Mouse (Mus musculus) intestine, embryonic 14.5 days (tissue): Measurements from ENCODE around the gene Ccdc78. TPM values are rescaled to one million over a fixed set of nuclear protein-coding genes. Genes with fewer than 3 reads are reported as not detected.
A peak's percentile ranks its signal among the peaks of the same experiment; 100 is the strongest.

Source experiments
- ATAC-seq: fragments of 200-750 bp; cut with Nextera tagmentation; replicated peaks from 2 replicates; pipeline ENCODE4 v1.8.0; 2017; ENCODE audit warnings: low read depth, moderate number of reproducible peaks, moderate TSS enrichment, moderate library complexity; ENCODE audit not compliant: low FRiP score, low TSS enrichment
- DNase-seq: peaks from one replicate; pipeline ENCODE4 v3.0.0-alpha.2; 2018; ENCODE audit warnings: low spot score
- H3K27ac ChIP-seq: fragments of 300-500 bp; sonication (generic); 2 replicates; pipeline ENCODE4 v1.5.1; 2014; ENCODE audit warnings: low read depth, mild to moderate bottlenecking, control low read depth
- H3K27me3 ChIP-seq: fragments of 300-500 bp; sonication (generic); replicated peaks from 2 replicates; pipeline ENCODE4 v1.6.1; 2014; ENCODE audit warnings: low read length, control low read depth; ENCODE audit not compliant: control insufficient read depth, insufficient read depth
- H3K36me3 ChIP-seq: fragments of 300-500 bp; sonication (generic); 2 replicates; pipeline ENCODE4 v1.6.1; 2014; ENCODE audit warnings: low read length, control low read depth; ENCODE audit not compliant: control insufficient read depth, insufficient read depth
- H3K4me1 ChIP-seq: fragments of 300-500 bp; sonication (generic); replicated peaks from 2 replicates; pipeline ENCODE4 v1.6.1; 2014; ENCODE audit warnings: low read length, control low read depth, mixed read lengths; ENCODE audit not compliant: control insufficient read depth, insufficient read depth
- H3K4me2 ChIP-seq: fragments of 300-500 bp; sonication (generic); 2 replicates; pipeline ENCODE4 v1.6.1; 2014; ENCODE audit warnings: low read length
- H3K4me3 ChIP-seq: fragments of 300-500 bp; sonication (generic); 2 replicates; pipeline ENCODE4 v1.5.1; 2014; ENCODE audit warnings: low read depth, low read length, control low read depth, mixed read lengths
- H3K9ac ChIP-seq: fragments of 300-500 bp; sonication (generic); 2 replicates; pipeline ENCODE4 v1.6.1; 2014; ENCODE audit warnings: mild to moderate bottlenecking, low read length
- H3K9me3 ChIP-seq: fragments of 300-500 bp; sonication (generic); 2 replicates; pipeline ENCODE4 v1.6.1; 2016; ENCODE audit warnings: low read length, control low read depth; ENCODE audit not compliant: control insufficient read depth
- WGBS: fragments of 180-500 bp; shearing (Covaris S2); extraction: QIAGEN DNeasy Blood & Tissue Kit; methylation state at CpG from one replicate; pipeline ENCODE4 v1.1.7; 2014; 5-methylcytosine and 5-hydroxymethylcytosine counted together
- polyA plus RNA-seq: library from polyadenylated mRNA; unstranded; fragments of >200 nt; fragmentation: Nextera tagmentation; extraction: Ambion mirVana; gene quantifications from 2 replicates; pipeline ENCODE4 v1.2.1, GENCODE M21; 2014

Gene Ccdc78
- polyA plus RNA-seq, 1 experiment from 2014 or later = 0.28 TPM

GRCm38 (mm10) chr17:25810890-25811289 is 24.5 kb downstream of the Ccdc78 start:
- WGBS = 84% methylated on average over 4 of the region's 4 CpGs

GRCm38 (mm10) chr17:25813471-25813870 is 27.1 kb downstream of the Ccdc78 start:
- ATAC-seq (peak; percentile 37; the same call in 1 of the 2 replicates), DNase-seq (peak; percentile 99)
- no peaks in the 10 kb centered on the region for H3K9me3 ChIP-seq
- H3K27ac ChIP-seq = no peak overlapping the region
- no peaks in the 10 kb centered on the region for H3K36me3 ChIP-seq
- H3K4me3 ChIP-seq = no peak overlapping the region
- H3K4me1 ChIP-seq = peaks cover 11% of the 10 kb centered on the region
- WGBS = 3% methylated on average over 20 of the region's 20 CpGs
- H3K4me2 ChIP-seq = no peak overlapping the region; the same call in 1 of the 2 replicates
- H3K27me3 ChIP-seq = peaks cover 40% of the 10 kb centered on the region
- no peak overlapping the region for H3K9ac ChIP-seq

More at GRCm38 (mm10) chr17:25810890-25811289, 24.5 kb downstream of the Ccdc78 start:
- DNase-seq = no peak
- peaks cover 34% of the 10 kb centered on the region for H3K27me3 ChIP-seq
- no peak overlapping the region for H3K4me2 ChIP-seq
- no peak for ATAC-seq
- H3K27ac ChIP-seq = no peak overlapping the region
- no peaks in the 10 kb centered on the region for H3K36me3 ChIP-seq
- H3K9ac ChIP-seq = no peak overlapping the region
- no peaks in the 10 kb centered on the region for H3K9me3 ChIP-seq
- no peak overlapping the region for H3K4me3 ChIP-seq
- H3K4me1 ChIP-seq = peaks cover 12% of the 10 kb centered on the region

DNA sequence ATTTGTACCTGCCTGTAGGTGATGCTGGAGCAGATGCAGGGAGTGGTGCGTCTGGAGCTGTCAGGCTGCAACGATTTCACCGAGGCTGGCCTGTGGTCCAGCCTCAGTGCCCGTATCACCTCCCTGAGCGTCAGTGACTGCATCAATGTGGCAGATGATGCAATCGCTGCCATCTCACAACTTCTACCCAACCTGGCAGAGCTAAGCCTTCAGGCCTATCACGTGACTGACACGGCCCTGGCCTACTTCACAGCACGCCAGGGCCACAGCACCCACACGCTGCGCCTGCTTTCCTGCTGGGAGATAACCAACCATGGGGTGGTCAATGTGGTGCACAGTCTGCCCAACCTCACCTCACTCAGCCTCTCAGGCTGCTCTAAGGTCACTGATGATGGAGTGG is 31.3 kb downstream of the Ccdc78 start:
- H3K4me1 ChIP-seq = no peaks in the 10 kb centered on the region
- no peak overlapping the region for H3K4me3 ChIP-seq
- WGBS = 77% methylated on average over 11 of the region's 11 CpGs
- no peaks in the 10 kb centered on the region for H3K9me3 ChIP-seq
- H3K27me3 ChIP-seq = peaks cover 43% of the 10 kb centered on the region
- H3K36me3 ChIP-seq = no peaks in the 10 kb centered on the region
- H3K9ac ChIP-seq = no peak overlapping the region
- no peak overlapping the region for H3K4me2 ChIP-seq
- DNase-seq = no peak
- H3K27ac ChIP-seq = no peak overlapping the region
- no peak for ATAC-seq

GRCm38 (mm10) chr17:25818851-25819780 is 32.7 kb downstream of the Ccdc78 start:
- Histone ChIP-seq H3K9me3 (no peaks in the 10 kb centered on the region), H3K4me3 (no peak overlapping the region), H3K4me1 (peaks cover 3% of the 10 kb centered on the region), H3K4me2 (peak overlapping the region; percentile 25), H3K27ac (no peak overlapping the region), H3K27me3 (peaks cover 40% of the 10 kb centered on the region), H3K36me3 (no peaks in the 10 kb centered on the region), H3K9ac (no peak overlapping the region)
- ATAC-seq (peak; percentile 41), DNase-seq (no peak)
- 5% methylated on average over 46 of the region's 46 CpGs for WGBS

DNA sequence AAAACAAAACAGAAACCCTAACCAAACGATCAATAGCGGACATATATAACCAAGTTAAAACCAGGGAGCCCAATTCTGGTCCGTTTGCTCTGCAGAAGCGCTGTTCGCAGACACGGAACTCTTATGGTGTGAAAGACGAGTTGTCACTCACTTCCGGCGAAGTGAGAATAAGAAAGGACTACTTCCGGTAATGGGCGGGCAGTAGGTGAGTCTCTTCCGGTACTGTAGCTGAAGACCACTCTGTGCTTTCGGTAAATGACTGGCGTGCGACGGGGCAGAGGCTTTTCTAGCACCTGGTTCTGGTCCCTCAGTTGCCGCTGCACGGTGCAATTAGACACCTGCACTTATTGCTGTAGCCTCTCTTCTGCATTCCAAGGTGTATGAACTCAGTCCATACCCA is 37.1 kb downstream of the Ccdc78 start, which contains the start of gene Wdr24:
Wdr24 (plus strand) TSS at position 176 of the 400 bp plus-strand sequence.
- ATAC-seq = 0 out of 2 replicates have a peak, but pooled peaks have one; percentile 49
- H3K36me3 ChIP-seq = peaks cover 24% of the 10 kb centered on the region
- WGBS = under 1% methylated on average over 18 of the region's 18 CpGs
- peaks cover 19% of the 10 kb centered on the region for H3K4me1 ChIP-seq
- H3K9me3 ChIP-seq = no peaks in the 10 kb centered on the region
- peak within 1 kb of the TSS; percentile 77 for H3K4me3 ChIP-seq
- peaks cover 29% of the 10 kb centered on the region for H3K27me3 ChIP-seq
- peak; percentile 79 for DNase-seq
- H3K9ac ChIP-seq = peak within 1 kb of the TSS; percentile 62
- H3K27ac ChIP-seq = peak within 1 kb of the TSS; percentile 38
- H3K4me2 ChIP-seq = peak within 1 kb of the TSS; percentile 92

DNA sequence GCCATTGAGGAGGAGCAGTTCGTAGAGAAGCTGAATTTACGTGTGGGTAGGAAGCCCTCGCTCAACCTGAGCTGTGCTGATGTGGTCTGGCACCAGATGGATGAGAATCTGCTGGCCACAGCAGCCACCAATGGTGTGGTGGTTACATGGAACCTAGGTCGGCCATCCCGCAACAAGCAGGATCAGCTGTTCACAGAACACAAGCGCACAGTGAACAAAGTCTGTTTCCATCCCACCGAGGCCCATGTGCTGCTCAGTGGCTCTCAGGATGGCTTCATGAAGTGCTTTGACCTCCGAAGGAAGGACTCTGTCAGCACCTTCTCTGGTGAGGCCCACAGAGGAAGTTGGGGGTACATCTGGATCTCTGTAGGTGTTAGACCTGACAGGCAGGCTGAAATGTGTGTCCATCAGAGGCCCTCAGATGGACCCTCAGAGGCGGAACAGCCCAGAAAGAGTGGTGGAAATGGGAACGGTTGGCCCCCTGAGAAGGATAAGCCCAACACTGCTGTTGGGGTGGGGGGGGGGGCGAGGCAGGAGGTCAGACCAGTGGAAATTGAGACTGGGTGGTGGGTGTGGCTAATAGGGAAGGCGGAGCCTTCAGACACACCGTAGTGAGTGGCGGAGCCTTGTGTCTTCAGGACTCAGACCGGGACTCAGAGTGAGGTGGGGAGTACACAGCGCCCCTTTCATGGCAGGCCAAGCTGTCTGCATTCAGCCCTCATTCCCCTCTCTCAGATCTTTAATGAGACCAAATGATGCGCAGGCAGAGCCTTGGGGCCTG is 38.2 kb downstream of the Ccdc78 start:
- no peak for DNase-seq
- peaks cover 21% of the 10 kb centered on the region for H3K4me1 ChIP-seq
- peaks cover 24% of the 10 kb centered on the region for H3K36me3 ChIP-seq
- peak overlapping the region; percentile 62; the same call in 1 of the 2 replicates for H3K9ac ChIP-seq
- H3K4me3 ChIP-seq = peak overlapping the region; percentile 77; the same call in 1 of the 2 replicates
- peaks cover 18% of the 10 kb centered on the region for H3K27me3 ChIP-seq
- H3K4me2 ChIP-seq = peak overlapping the region; percentile 92
- 66% methylated on average over 17 of the region's 17 CpGs for WGBS
- H3K9me3 ChIP-seq = no peaks in the 10 kb centered on the region
- H3K27ac ChIP-seq = no peak overlapping the region
- no peak for ATAC-seq

DNA sequence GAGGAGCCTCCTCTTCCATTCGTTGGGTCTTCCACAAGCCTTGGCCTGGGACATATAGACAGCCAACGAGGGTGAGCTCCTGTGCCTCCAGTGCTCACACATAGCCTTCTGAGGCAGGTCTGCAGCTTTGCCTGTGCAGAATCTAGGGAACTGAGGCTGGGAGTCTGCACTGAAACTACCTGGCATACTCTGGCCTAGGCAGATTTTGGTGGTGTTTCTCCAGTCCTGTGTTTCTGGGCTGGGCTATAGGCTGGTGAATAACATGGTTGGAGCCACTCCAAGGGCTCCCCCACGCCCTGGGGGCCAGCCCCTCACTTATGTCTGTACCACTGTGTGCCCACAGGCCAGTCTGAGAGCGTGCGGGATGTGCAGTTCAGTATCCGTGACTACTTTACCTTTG is 38.9 kb downstream of the Ccdc78 start:
- Histone ChIP-seq H3K36me3 (peaks cover 29% of the 10 kb centered on the region), H3K4me2 (peak overlapping the region; percentile 92; the same call in 1 of the 2 replicates), H3K9me3 (no peaks in the 10 kb centered on the region), H3K27ac (no peak overlapping the region), H3K9ac (no peak overlapping the region), H3K4me3 (no peak overlapping the region), H3K4me1 (peaks cover 29% of the 10 kb centered on the region), H3K27me3 (peaks cover 11% of the 10 kb centered on the region)
- DNase-seq = no peak
- ATAC-seq = no peak
- WGBS = 94% methylated on average over 6 of the region's 6 CpGs

DNA sequence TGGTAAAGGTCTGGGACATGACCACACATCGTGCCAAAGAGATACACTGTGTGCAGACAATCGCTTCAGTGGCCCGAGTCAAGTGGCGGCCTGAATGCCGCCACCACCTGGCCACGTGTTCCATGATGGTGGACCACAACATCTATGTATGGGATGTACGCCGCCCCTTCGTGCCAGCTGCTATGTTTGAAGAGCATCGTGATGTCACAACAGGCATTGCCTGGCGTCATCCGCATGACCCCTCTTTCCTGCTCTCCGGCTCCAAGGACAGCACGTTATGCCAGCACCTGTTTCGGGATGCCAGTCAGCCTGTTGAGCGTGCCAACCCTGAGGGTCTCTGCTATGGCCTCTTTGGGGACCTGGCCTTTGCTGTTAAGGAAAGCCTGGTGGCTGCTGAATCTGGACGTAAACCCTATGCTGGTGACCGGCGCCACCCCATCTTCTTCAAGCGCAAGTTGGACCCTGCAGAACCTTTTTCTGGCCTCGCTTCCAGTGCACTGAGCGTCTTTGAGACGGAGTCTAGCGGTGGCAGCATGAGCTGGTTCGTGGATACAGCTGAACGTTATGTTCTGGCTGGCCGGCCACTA is 39.7 kb downstream of the Ccdc78 start:
- ATAC-seq (no peak), DNase-seq (no peak)
- WGBS = 96% methylated on average over 27 of the region's 27 CpGs
- no peak overlapping the region for H3K4me2 ChIP-seq
- H3K27me3 ChIP-seq = peaks cover 5% of the 10 kb centered on the region; the same call in 1 of the 2 replicates
- H3K9ac ChIP-seq = no peak overlapping the region
- no peak overlapping the region for H3K27ac ChIP-seq
- H3K36me3 ChIP-seq = peaks cover 36% of the 10 kb centered on the region
- no peaks in the 10 kb centered on the region for H3K9me3 ChIP-seq
- peaks cover 35% of the 10 kb centered on the region for H3K4me1 ChIP-seq
- H3K4me3 ChIP-seq = no peak overlapping the region
